Mouse (Mus musculus) monocyte, adult 2 months (primary cell): ENCODE measurements around the gene Nprl2.

Source experiments
- DNase-seq, 2 experiments: peaks; one replicate each; pipeline ENCODE4 v3.0.0; 2022; ENCODE audit warnings: low spot score in 2 of 2, low read depth in 1 of 2

The Nprl2 gene

DNA sequence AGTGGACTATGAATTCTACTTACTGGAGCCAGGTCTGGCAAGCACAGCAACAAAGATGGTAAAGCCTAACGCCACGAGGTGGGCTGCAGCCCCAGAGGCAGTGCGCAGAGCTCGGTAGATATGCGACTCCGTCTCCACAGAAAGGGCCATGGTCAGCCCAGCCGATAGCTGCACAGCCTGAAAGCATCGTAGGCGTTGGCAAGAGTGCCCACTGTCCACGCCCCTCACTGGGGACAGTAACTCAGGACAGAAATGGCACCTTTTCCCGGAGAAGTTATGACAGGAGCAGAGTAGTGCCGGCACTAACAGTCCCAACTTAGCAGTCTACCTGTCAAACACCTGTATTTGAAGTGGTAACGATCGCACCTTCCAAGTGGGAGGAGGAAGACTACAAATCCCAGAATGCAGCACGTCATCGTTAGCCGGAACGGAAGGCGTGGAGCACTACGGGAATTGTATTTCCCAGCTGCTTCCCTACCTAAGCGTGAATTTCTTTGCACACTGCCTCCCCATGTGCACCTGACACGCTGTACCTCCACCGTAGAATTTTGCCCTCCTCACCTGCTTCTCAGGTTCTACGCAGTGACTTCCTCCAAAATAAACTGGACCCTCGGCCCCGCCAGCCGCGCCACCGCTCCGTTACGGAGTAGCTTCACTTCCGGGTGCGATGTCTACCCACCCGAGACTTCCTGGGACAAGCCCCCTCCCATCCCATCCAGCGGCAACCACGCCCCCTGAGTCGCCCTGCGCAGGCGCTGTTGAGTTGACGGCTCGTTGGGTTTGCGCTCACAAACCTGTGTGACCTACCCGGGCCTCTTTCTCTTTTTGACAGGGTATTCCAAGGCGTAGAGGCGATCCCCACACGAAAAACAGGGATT, at the start of gene Nprl2, which contains the start of gene Cyb561d2:
TSS of gene Nprl2 (plus strand) at position 753 of the 878 bp plus-strand sequence.
TSS of gene Cyb561d2 (minus strand) at position 720 of the 878 bp plus-strand sequence.
- peak; percentile 64 to 85 for DNase-seq

DNA sequence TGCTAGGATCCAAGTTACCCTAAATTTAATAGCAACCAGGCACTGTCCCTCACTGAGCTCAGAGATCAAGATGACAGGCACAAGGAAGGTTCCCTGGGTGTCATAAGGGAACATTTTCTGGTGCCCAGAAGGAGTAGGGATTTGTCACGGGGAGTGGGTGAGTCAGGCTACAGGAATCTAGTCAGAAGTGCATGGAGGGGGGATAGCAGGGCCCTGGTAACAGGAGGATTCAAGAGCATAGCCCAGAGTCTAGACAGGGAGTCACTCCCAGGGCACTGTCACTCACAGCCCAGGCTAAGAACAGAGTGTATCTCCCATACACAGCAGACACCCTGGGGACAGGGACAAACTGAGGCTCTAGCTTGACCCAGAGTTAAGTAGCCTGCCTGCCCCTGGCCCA, 48.5 kb upstream of the Nprl2 start:
- no peak for DNase-seq

DNA sequence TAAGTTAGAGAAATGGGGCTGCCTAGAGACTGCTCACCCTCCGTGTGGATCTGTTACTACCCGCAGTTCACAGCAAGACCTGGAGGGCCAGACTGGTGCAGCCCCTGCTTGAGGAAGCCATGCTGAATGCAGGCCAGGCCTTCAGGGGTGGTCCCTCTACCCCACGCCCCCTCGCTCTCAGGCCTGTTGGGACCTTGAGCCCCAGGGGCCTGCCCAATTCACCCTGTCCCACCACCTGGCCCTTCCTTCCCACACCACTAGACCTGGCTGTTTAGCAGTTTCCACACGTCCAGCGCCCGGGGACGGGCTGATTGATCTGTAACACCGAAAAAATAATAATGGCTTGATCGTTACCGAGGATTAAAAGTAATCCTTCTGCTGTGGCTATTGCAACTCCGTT, 47.8 kb upstream of the Nprl2 start:
- DNase-seq = no peak

DNA sequence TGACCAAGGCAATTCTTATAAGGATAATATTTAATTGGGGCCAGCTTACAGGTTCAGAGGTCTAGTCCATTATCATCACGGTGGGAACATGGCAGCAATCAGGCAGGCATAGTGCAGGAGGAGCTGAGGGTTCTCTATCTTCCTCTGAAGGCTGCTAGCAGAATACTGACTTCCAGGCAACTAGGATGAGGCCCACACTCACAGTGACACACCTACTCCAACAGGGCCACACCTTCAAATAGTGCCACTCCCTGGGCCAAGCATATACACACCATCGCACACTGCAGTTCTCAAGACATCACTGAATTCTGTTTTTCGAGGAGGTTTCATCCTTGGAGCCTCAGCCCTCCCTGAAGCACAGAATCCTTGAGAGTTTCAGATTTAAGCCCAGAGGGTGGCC, 45.7 kb upstream of the Nprl2 start:
- no peak for DNase-seq

DNA sequence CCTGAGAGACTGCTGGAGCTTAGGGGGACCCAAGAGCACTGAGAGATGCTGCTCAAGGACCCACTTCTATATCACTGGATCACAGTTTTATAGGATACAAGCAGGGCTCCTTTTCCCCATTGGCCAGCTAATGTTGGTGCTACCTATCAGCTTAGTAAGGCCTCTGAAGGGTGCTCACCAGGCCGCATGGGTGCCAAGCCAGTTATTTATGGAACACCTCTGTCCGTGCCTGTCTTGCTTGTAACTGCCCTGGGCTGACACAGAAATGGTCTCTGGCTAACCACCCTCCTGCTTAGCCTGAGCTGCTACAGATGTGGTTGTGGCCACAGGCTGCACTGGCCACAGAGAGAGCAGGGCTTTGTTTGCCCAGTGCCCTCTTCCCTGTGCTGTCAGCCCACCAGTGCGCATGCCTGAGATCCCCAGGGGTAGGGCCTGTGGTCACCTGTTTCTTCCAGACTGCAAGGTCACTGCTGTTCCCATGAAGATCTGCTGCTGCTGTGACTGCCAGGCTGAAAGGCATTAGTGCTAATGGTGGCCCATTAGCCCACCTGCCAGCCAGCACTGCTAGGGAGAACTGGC, 41.2 kb upstream of the Nprl2 start:
- DNase-seq = no peak

DNA sequence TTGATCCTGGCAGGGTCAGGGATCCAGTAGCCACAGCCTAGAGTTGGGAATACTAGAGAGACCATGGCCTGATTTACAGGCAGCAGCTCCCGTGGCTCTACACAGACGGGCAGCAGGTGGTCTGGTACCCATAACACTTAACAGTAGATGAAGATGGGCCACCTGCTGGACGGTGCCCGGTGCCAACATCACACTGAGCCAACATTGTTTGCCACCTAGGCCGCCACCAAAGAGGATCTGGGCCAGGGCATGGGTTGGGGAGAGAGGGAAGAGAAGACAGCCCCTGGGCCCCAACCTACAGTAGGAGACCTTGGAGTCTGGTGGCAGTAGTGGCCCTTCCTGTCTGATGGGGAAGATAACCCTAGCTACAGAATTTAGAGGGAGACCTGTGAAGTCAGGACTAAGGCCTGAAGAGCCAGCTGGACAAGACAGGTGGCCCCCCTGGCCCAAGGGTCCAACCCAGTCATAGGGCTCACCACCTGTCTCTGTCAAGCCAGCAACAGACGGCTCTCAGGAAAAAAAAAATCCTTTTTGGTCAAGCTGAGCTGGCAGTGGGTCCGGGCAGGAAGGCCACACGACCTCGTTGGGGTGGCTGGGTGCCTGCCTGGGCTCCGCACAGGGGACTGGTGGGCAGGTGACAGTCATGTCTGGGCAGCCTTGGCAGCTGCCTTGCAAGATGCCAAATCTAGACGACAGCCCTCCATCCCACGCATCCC, 39.7 kb upstream of the Nprl2 start:
- no peak for DNase-seq

DNA sequence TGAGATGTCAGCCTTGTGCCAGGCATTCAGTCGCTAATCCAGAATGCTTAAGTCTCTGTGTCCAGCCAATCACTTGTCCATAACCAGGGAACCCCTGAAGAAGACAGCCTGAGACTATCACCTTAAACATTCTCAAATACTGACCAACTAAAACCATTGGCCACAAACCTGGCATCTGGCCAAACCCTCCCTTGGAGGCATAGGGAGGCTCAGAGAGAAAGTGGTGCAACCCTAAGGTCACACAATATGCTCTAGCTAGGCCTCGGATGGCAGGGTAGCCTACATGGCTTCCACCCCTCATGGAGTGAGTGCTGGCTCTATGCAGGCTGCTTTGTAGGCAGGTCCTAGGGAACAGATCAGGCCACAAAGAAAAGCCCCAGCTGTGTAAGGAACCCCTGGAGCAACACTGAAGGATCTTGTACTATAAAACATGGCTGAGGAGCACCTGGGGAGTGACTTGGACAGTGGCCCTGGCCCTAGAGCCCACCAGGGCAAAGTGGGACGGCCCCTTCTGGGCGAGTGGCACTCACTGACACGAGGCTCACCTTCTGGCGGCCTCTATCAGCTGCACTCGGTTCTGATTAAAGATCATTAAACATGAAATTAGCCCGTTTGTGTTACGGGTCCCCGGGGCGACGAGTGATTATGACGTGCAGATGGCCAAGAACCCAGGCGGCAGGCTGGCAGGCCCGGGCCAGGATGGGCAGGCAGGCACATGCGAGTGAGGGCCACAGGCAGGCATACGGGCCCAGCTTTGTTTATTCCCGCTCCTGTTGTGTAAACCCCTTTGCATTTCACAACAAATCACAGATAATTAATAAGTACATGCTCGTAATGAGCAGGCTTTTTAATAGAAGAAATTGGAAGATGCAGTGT, 37.1 kb upstream of the Nprl2 start:
- DNase-seq = no peak

DNA sequence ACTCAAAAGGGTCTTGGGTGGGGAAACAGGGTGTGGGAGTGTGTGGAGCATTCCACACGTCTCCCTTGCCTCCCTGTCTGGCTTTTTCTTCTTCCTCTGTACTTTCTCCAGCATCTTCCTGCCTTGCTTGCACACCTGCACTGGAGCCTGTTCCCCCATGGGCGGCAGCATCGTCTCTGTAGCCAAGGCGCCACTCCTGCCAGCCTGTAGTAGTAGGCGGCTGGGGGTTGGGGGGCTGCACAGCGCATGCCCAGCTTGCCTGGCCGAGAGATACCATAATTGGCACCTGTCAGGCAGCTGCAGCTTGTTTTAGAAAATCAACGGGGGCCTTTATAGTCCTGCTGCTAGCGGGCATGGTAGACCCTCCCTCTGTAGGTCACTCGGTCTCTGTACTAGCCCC, 33.8 kb upstream of the Nprl2 start:
- no peak for DNase-seq

DNA sequence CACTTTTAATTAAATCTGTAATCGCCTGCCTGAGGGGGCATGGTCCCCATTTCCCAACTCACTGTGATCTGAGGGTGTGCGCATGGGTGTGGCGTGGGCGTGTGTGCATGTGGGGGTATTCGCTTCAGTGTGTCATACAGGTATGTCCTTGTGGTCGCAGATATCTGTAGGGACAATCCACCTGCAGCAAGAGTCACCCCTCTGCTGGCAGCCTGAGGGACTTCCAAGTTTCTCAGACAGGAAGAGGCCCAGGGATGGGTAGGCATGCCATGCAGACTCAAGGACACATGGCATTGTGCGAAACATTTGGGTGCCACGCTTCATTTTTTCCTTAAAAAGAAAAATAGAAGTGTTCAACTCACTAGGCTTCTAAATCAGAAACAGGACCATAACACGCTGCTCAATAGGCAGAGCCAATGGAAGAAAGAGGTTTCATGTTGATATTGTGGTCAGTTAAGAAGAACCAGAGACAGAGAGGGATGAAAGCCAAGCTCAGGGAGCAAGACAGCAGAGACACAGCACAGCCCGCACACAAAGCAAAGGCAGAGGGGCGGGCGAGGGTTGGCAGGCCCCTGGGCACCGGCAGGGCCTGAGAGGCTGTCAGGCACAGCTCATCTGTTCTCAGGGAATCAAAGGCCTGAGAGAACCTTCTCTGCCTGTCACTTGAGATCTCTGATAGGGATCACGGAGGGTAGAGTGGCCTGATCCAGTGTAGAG, 31.5 kb upstream of the Nprl2 start:
- DNase-seq = no peak

DNA sequence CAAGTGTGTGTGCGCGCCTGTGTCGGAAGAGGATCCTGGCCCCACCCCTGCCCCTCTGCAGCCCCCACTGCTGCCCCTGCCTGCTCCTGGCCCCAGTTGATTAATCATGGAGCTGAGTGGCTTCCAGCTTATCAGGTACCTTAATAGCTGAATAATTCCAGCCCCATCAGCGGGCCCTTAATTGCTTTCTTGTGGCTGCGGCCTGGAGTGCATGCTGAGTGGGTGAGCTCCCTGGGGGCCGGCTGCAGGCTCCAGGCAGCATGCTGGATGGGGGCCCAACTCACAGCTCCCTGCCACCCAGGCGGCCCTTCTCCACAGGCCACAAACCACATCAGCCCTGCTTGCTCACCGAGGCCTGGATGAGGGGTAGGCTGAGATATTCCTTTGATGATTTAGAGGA, 30.6 kb upstream of the Nprl2 start:
- no peak for DNase-seq

DNA sequence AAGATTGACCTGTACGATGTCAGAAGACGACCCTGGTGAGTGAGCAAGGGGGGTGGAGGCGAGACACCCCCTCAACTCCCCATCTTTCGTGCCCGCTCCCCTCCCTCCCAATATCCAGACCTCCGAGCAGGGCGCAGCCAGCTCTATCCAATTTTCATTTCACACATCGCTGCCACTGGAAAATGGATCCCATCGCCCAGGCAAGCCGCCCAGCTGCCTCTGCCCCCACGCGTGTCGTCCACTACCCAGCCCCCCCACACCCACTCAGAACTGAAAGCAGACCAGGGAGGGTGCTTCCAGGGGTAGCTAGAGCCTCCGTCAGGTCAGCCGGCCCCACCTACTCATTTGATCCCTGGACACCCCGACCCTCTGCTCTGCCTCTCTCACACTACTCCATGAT, 29.7 kb upstream of the Nprl2 start:
- DNase-seq = no peak

DNA sequence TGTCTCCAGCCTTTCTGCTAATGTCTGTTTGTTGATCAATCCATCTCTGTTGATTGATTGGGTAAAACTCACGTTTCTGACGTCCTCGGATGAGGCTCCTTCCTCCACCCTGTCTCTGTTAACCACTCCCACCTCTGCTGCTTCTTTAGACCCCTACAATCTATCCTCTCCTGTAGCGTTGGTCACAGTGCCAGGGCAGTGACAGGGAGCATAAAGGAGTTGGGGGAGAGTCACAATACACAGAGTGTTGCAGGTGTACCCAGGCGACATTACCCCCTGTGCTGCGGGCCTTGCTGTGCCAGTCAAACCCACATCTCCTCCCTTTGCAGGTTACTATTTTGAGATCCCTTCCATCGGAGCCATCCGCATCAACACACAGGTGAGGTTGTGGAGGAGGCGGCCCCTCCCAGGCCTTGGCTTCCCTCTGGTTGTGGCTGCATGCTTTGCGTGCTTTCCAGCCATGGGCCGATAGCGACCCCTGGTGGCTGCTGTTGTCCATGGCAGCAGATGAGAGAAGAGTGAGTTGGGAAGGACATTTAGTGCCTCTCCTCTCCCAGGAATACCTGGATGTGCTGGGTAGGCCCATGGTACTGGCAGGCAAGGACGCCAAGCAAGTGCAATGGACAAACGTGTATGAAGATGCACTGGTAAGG, 27.6 kb upstream of the Nprl2 start:
- peak; percentile 29 to 64 for DNase-seq

DNA sequence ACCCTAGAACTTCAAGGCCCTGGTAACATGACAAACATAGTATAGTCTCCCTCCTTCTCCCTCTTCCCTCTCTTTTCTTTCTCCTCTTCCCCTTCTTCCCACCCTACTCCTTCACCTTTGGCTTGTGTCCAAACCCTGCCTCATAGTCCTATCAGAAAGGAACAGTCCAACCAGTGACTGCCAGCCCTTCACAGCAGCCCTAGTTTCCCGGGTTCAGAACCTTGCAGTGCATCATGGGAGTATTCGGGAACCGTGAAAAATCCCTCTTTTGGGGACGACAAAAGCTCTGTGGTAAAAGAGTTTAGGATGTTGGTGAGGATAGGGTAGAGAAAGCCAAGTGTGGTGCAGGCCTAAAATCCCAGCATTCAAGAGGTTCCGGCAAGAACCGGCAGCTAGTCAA, 21.7 kb upstream of the Nprl2 start:
- no peak for DNase-seq

DNA sequence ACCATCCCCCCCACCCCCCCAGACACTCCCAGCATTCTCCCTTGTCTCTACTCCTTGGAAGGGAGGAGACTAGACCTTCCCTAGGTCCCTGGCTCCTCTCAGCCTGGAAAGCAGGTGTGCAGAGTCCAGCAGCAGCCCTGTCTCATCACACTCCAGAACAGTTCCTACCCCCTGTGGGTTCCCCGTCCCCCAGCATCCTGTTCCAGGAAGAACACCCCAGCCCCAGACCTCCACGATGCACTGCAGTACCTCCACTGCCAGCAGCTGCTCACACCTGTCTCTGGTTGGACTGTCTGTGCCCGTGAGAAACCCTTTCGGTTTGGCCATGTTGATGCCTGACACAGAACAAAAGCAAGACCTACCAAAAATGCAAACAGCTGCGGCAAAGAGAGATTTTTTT, 20.8 kb upstream of the Nprl2 start:
- DNase-seq = no peak

DNA sequence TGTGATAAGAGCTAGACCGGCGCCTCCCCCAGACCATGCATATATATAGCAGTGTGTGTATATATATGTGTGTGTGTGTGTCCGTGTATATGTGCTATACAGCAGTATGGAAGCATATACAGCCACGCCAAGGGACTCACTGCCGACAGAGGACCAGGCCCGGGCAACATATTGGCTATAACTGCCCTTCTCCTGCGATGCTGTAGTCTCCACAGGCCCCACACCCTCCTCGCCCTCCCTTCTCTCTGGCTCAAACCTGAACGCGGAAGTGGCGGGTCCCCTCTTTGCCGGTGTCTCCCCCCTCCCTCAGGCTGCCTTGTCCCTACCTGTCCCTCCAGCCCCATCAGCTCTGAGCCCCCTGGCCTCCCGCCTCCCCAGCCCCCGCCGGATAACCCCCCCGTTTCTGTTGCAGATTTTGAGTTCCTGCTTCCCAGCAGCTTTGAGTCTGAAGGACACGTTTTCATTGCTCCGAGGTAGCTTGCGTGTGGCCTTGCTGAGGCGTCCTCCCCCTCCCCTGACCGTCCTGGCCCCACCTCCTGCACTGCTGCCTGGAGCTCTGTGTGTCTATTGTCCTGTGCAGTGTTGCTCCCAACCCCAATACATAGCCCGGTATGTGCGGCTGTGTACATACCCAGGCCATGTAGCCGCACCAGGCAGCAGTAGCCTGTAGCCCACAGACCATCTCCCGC, 20.2 kb upstream of the Nprl2 start:
- DNase-seq = no peak

DNA sequence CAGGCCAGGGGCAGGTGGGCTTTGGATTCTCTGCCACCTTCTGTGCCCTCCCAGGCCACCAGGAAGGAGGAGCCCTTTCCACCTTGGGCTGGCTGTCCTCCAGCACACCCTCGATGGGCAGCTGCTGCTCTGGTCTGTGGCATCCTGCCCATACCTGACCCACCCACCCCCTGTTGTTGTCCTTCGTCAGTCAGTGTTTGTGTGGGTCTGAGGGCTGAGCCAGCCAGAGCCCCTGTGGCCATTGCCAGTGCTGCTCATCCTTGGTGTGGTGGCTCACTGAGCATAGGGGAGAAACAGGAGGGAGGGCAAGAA, 19.7 kb upstream of the Nprl2 start:
- DNase-seq = no peak

DNA sequence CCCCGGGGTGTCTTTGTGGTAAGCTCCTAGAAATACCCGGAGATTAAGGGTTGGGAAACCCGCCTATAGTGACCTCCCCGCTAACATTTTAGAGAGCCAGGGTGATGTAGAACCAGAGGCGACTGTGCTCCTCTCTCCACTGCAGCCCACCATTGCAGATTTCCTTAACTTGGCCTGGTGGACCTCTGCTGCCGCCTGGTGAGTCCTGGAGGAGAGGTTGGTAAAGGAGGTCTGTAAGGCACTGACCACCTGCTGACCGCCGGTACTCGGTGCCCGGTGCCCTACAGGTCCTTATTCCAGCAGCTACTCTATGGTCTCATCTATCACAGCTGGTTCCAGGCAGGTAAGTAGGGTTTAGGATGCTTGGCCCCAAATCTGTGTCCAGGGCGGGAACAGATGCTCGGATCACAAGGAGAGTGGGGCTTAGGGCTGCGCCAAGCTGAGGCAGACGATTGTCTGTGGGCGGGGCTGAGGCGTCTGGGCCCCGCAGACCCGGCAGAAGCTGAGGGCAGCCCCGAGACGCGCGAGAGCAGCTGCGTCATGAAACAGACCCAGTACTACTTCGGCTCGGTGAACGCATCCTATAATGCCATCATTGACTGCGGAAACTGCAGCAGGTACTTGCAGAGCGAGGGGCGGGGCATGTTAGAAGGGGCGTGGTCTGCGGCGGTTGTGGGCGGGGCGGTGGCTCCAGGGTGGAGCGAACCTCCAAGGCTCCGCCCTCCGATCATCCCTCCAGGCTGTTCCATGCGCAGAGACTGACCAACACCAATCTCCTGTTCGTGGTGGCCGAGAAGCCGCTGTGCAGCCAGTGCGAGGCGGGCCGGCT, 15.6 kb upstream of the Nprl2 start:
- DNase-seq = peak in 1 of 2 experiments; percentile 58

DNA sequence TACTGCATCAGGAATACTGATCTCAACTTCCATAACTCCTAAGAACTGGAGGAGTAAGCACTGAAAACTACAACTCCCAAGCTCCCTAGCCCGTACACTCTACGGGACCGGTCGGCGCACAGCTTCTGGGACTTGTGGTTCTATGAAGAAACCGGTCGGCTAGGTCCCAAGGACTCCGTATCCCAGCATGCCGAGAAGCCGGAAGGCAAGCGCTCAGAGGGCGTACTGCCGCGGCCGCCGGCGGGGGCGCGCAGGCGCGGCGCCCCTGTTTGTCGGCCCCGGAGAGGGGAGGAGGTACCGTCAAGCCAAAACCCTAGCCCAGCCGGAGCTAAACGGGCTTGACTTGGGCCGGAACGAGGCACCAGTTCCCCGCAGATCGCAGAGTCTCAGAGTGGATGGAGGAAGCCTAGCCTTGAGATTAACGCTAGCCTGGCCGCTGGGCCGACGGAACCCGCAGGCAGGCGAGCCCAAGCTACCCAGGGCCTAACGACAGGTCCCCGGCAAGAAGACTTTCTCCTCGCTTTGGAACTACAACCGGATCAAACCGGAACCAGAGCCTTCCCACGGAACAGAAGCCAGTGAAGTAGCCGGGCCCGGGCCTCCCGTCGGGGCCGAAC, 8.1 kb upstream of the Nprl2 start, which contains the start of gene Tmem115:
TSS of gene Tmem115 (plus strand) at position 155 of the 617 bp plus-strand sequence.
- DNase-seq = peak; percentile 74 to 76
